Mouse (Mus musculus): ENCODE measurements around the gene Rab39. TPM values are rescaled to one million over a fixed set of nuclear protein-coding genes. Genes with fewer than 3 reads are reported as not detected.

Gene Rab39
- 0.15 and 0.18 TPM in 2 replicates for polyA plus RNA-seq (2015; fragmentation: Nextera tagmentation; extraction: Ambion mirVana)

- peak; percentile 92 for ATAC-seq (replicated peaks; ENCODE audit: insufficient number of reproducible peaks, insufficient read depth, low FRiP score, low read depth)
- peaks cover 14% of the 10 kb centered on the region for H3K4me1 ChIP-seq (replicated peaks)
- H3K4me3 ChIP-seq: peak within 1 kb of the TSS; percentile 47
- H3K9me3 ChIP-seq (replicated peaks): no peaks in the 10 kb centered on the region
- H3K9ac ChIP-seq: no peak within 1 kb of the TSS
- H3K27me3 ChIP-seq: peaks cover 16% of the 10 kb centered on the region
- H3K27ac ChIP-seq: no peak within 1 kb of the TSS
- no peaks in the 10 kb centered on the region for H3K36me3 ChIP-seq
- WGBS: under 1% methylated on average over 48 of the region's 49 CpGs
- peak within 1 kb of the TSS; percentile 80 for H3K4me2 ChIP-seq
Measured at GRCm38 (mm10) chr9:53705992-53706696, at the start of gene Rab39. Gene Rab39, minus strand, starts transcription at chr9:53706232.

GRCm38 (mm10) chr9:53754801-53755200 lies 48.8 kb upstream of the Rab39 start:
- peaks cover 7% of the 10 kb centered on the region for H3K27me3 ChIP-seq
- H3K4me3 ChIP-seq: no peak overlapping the region
- no peaks in the 10 kb centered on the region for H3K4me1 ChIP-seq (replicated peaks)
- H3K27ac ChIP-seq: no peak overlapping the region
- no peak overlapping the region for H3K4me2 ChIP-seq
- no peak overlapping the region for H3K9ac ChIP-seq
- H3K9me3 ChIP-seq (replicated peaks): no peaks in the 10 kb centered on the region
- H3K36me3 ChIP-seq: no peaks in the 10 kb centered on the region
- no peak for ATAC-seq (replicated peaks; ENCODE audit: insufficient number of reproducible peaks, insufficient read depth, low FRiP score, low read depth)

GRCm38 (mm10) chr9:53750899-53751298 lies 44.9 kb upstream of the Rab39 start:
- 44% methylated on average over 5 of the region's 5 CpGs for WGBS
- Histone ChIP-seq H3K9me3 (replicated peaks) (no peaks in the 10 kb centered on the region), H3K9ac (no peak overlapping the region), H3K4me1 (replicated peaks) (no peaks in the 10 kb centered on the region), H3K27me3 (peaks cover 7% of the 10 kb centered on the region; the same call in 1 of the 2 replicates), H3K4me3 (no peak overlapping the region), H3K27ac (no peak overlapping the region), H3K4me2 (no peak overlapping the region), H3K36me3 (no peaks in the 10 kb centered on the region)
- ATAC-seq (replicated peaks; ENCODE audit: insufficient number of reproducible peaks, insufficient read depth, low FRiP score, low read depth): no peak

- WGBS: 80% methylated on average over 13 of the region's 13 CpGs
- Histone ChIP-seq H3K4me3 (no peak overlapping the region), H3K27me3 (peaks cover 3% of the 10 kb centered on the region; the same call in 1 of the 2 replicates), H3K9ac (no peak overlapping the region), H3K9me3 (replicated peaks) (no peaks in the 10 kb centered on the region), H3K4me1 (replicated peaks) (no peaks in the 10 kb centered on the region), H3K27ac (no peak overlapping the region), H3K4me2 (no peak overlapping the region), H3K36me3 (no peaks in the 10 kb centered on the region)
- no peak for ATAC-seq (replicated peaks; ENCODE audit: insufficient number of reproducible peaks, insufficient read depth, low FRiP score, low read depth)
Measured at GRCm38 (mm10) chr9:53750411-53750810, 44.4 kb upstream of the Rab39 start.

GRCm38 (mm10) chr9:53740829-53741404 lies 34.9 kb upstream of the Rab39 start:
- 32% methylated on average over 3 of the region's 3 CpGs for WGBS

GRCm38 (mm10) chr9:53705491-53705991 lies 491 bp downstream of the Rab39 start:
- peak overlapping the region; percentile 47 for H3K4me3 ChIP-seq
- H3K36me3 ChIP-seq: no peaks in the 10 kb centered on the region
- no peak overlapping the region for H3K27ac ChIP-seq
- peaks cover 16% of the 10 kb centered on the region for H3K27me3 ChIP-seq
- no peak overlapping the region for H3K9ac ChIP-seq
- H3K9me3 ChIP-seq (replicated peaks): no peaks in the 10 kb centered on the region
- ATAC-seq (replicated peaks; ENCODE audit: insufficient number of reproducible peaks, insufficient read depth, low FRiP score, low read depth): peak; percentile 36; the same call in 1 of the 2 replicates
- WGBS: 0% methylated on average over 28 of the region's 28 CpGs
- peaks cover 14% of the 10 kb centered on the region for H3K4me1 ChIP-seq (replicated peaks)
- peak overlapping the region; percentile 80 for H3K4me2 ChIP-seq

More at GRCm38 (mm10) chr9:53740829-53741404, 34.9 kb upstream of the Rab39 start:
- H3K4me2 ChIP-seq: no peak overlapping the region
- ATAC-seq (replicated peaks; ENCODE audit: insufficient number of reproducible peaks, insufficient read depth, low FRiP score, low read depth): no peak
- H3K36me3 ChIP-seq: no peaks in the 10 kb centered on the region
- H3K27ac ChIP-seq: no peak overlapping the region
- no peak overlapping the region for H3K9ac ChIP-seq
- H3K9me3 ChIP-seq (replicated peaks): no peaks in the 10 kb centered on the region
- H3K4me1 ChIP-seq (replicated peaks): no peaks in the 10 kb centered on the region
- H3K4me3 ChIP-seq: no peak overlapping the region
- no peaks in the 10 kb centered on the region for H3K27me3 ChIP-seq

- Histone ChIP-seq H3K9me3 (replicated peaks) (no peaks in the 10 kb centered on the region), H3K36me3 (no peaks in the 10 kb centered on the region), H3K27me3 (peaks cover 16% of the 10 kb centered on the region), H3K27ac (no peak overlapping the region), H3K9ac (no peak overlapping the region), H3K4me3 (no peak overlapping the region), H3K4me1 (replicated peaks) (peaks cover 14% of the 10 kb centered on the region), H3K4me2 (no peak overlapping the region)
- 67% methylated on average over 1 of the region's 1 CpGs for WGBS
- ATAC-seq (replicated peaks; ENCODE audit: insufficient number of reproducible peaks, insufficient read depth, low FRiP score, low read depth): no peak
Measured at GRCm38 (mm10) chr9:53702991-53703390, 3.0 kb downstream of the Rab39 start.

GRCm38 (mm10) chr9:53700496-53700895 lies 5.5 kb downstream of the Rab39 start:
- H3K9ac ChIP-seq: no peak overlapping the region
- no peak overlapping the region for H3K27ac ChIP-seq
- H3K4me3 ChIP-seq: no peak overlapping the region
- H3K36me3 ChIP-seq: no peaks in the 10 kb centered on the region
- ATAC-seq (replicated peaks; ENCODE audit: insufficient number of reproducible peaks, insufficient read depth, low FRiP score, low read depth): no peak
- peaks cover 4% of the 10 kb centered on the region for H3K4me1 ChIP-seq (replicated peaks)
- 50% methylated on average over 4 of the region's 4 CpGs for WGBS
- H3K4me2 ChIP-seq: no peak overlapping the region
- no peaks in the 10 kb centered on the region for H3K9me3 ChIP-seq (replicated peaks)
- peaks cover 6% of the 10 kb centered on the region; the same call in 1 of the 2 replicates for H3K27me3 ChIP-seq

- H3K27ac ChIP-seq: no peak overlapping the region
- no peaks in the 10 kb centered on the region for H3K27me3 ChIP-seq
- WGBS: 78% methylated on average over 5 of the region's 5 CpGs
- no peaks in the 10 kb centered on the region for H3K36me3 ChIP-seq
- no peak for ATAC-seq (replicated peaks; ENCODE audit: insufficient number of reproducible peaks, insufficient read depth, low FRiP score, low read depth)
- no peaks in the 10 kb centered on the region for H3K9me3 ChIP-seq (replicated peaks)
- no peak overlapping the region for H3K9ac ChIP-seq
- H3K4me1 ChIP-seq (replicated peaks): no peaks in the 10 kb centered on the region
- no peak overlapping the region for H3K4me3 ChIP-seq
- no peak overlapping the region for H3K4me2 ChIP-seq
Measured at GRCm38 (mm10) chr9:53695846-53696245, 10.2 kb downstream of the Rab39 start.

- H3K27me3 ChIP-seq: no peaks in the 10 kb centered on the region
- 72% methylated on average over 1 of the region's 1 CpGs for WGBS
- H3K4me2 ChIP-seq: no peak overlapping the region
- no peaks in the 10 kb centered on the region for H3K4me1 ChIP-seq (replicated peaks)
- H3K9ac ChIP-seq: no peak overlapping the region
- no peak overlapping the region for H3K27ac ChIP-seq
- H3K9me3 ChIP-seq (replicated peaks): no peaks in the 10 kb centered on the region
- H3K4me3 ChIP-seq: no peak overlapping the region
- no peak for ATAC-seq (replicated peaks; ENCODE audit: insufficient number of reproducible peaks, insufficient read depth, low FRiP score, low read depth)
- no peaks in the 10 kb centered on the region for H3K36me3 ChIP-seq
Measured at GRCm38 (mm10) chr9:53693718-53694117, 12.3 kb downstream of the Rab39 start.

GRCm38 (mm10) chr9:53691745-53692670 lies 14.0 kb downstream of the Rab39 start:
- no peaks in the 10 kb centered on the region for H3K36me3 ChIP-seq
- no peaks in the 10 kb centered on the region for H3K4me1 ChIP-seq (replicated peaks)
- no peaks in the 10 kb centered on the region for H3K9me3 ChIP-seq (replicated peaks)
- H3K9ac ChIP-seq: no peak overlapping the region
- no peak overlapping the region for H3K27ac ChIP-seq
- no peaks in the 10 kb centered on the region for H3K27me3 ChIP-seq
- H3K4me3 ChIP-seq: no peak overlapping the region
- H3K4me2 ChIP-seq: no peak overlapping the region
- 44% methylated on average over 7 of the region's 7 CpGs for WGBS
- ATAC-seq (replicated peaks; ENCODE audit: insufficient number of reproducible peaks, insufficient read depth, low FRiP score, low read depth): no peak
